In the genomic region with DNA sequence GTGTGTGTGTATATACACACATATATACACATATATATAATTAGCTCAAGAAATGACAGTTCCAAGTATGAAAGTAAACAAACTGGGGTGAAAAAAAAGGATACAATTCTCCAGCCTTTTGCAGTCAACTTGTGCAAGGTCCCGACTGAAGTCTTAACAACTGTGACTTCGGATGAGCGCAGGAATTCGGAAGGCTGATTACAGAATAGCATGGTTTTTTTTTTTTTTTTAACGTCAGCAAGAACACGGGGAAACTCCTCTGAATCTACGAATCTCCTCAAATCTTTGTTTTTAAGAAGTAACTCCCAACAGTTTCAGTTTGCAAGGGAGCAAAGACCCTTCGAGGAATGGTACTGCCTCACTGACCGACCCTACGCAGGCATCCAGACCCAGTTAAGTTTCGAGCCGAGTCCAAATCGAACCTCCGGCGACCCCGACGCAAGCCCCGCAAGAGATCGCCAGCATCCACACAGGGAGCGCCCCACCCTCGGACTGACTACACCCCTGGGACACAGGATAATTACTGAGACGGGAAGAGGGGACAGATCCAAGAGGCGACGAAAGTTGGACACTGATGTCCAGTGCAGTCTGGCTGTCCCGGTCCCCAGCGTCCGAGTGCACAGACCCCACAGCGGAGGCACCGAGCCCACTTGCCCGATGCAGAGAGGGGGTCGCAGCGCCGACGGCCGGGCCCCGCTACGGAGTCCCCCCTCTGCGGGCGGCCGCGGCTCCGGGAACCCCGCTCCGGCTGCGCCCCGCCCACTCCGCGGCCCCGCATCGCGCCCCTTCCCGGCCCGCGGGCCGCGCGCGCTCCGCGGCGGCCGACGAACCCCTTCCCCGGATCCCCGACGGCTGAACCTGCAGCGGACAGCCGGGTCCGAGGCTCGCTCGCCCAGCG, we compare ENCODE assay signal across 8 mouse cellular contexts. TPM values are rescaled to one million over a fixed set of nuclear protein-coding genes. Genes with fewer than 3 reads are reported as not detected.
A peak's percentile ranks its signal among the peaks of the same experiment; 100 is the strongest.
DNase-seq lines count a peak whose midpoint lies in the region; ATAC-seq and TF ChIP-seq lines count a peak whose summit lies in the region.

No protein-coding gene starts in this region.

- H3K27me3 ChIP-seq in lung, embryonic 14.5 days (ENCODE audit: insufficient read depth, low read length), result no peaks in the 10 kb centered on the region

- intact Hi-C loops in left cerebral cortex, postnatal 25 days (cut with DNase I), result loop anchor here (5.0 kb wide), 2 partner anchors 55 to 85 kb away; a partner anchor contains a TSS

- peaks cover 31% of the 10 kb centered on the region for H3K4me1 ChIP-seq in lung, embryonic 14.5 days (ENCODE audit: insufficient read depth)

- peak overlapping the region; percentile 66 for H3K4me2 ChIP-seq in lung, embryonic 14.5 days

- H3K4me3 ChIP-seq in lung, embryonic 14.5 days (ENCODE audit: low read depth, low read length), result peak overlapping the region; percentile 100

- DNase-seq in lung, adult 18-20 months, result peak; percentile 24
- no peak for DNase-seq in lung, postnatal 36 days
- DNase-seq in R1 (ENCODE audit: low read depth, low spot score), result peak; percentile 35
- DNase-seq in induced T-regulatory cell, adult 2 months (ENCODE audit: low read depth), result peak; percentile 50
- peak; percentile 47 for DNase-seq in lung, embryonic 14.5 days
- peak; percentile 31 for DNase-seq in ovary, postnatal 36 days (ENCODE audit: low spot score)
- DNase-seq in left cerebral cortex, postnatal 25 days (ENCODE audit: low spot score in 2 of 2), result no peak

- no peaks in the 10 kb centered on the region for H3K36me3 ChIP-seq in lung, embryonic 14.5 days (ENCODE audit: insufficient read depth)

- H3K9me3 ChIP-seq in lung, embryonic 14.5 days (ENCODE audit: low read depth, low read length), result no peaks in the 10 kb centered on the region

- peak overlapping the region; percentile 92 for H3K27ac ChIP-seq in lung, embryonic 14.5 days (ENCODE audit: low read depth)

- H3K9ac ChIP-seq in lung, embryonic 14.5 days, result peak overlapping the region; percentile 96

- under 1% methylated on average over 69 of the region's 72 CpGs for WGBS in lung, embryonic 14.5 days

- no peak for TF ChIP-seq CTCF in lung, embryonic 14.5 days (IDR thresholded peaks at IDR 0.05; ENCODE audit: low read depth)

- peak; percentile 39 for ATAC-seq in erythroid progenitor cell, adult 5-6 weeks (replicated peaks; ENCODE audit: low FRiP score, poor library complexity, severe bottlenecking)
- peak; percentile 35 for ATAC-seq in lung, embryonic 14.5 days (ENCODE audit: insufficient read depth)

RNA-seq across cellular contexts. Expression of a gene that starts 0.6 kb away (rescaled TPM):
- total RNA-seq in erythroid progenitor cell, adult 5-6 weeks (2015; ENCODE audit: low replicate concordance), result 32.1 and 44.4 TPM in 2 replicates
- total RNA-seq in erythroid progenitor cell, adult 5-6 weeks (2017; ENCODE audit: low replicate concordance), result 15.1 and 25.8 TPM in 2 replicates
- polyA plus RNA-seq in lung, embryonic 14.5 days (2014; fragmentation: Nextera tagmentation; extraction: Ambion mirVana), result 26.4 and 27.8 TPM in 2 replicates
- 10 to 100 TPM; 31.5 to 36.5 TPM for total RNA-seq in left cerebral cortex, postnatal 25 days (2021)

Comparison
In these comparisons a context has a peak if more than half of its experiments do, and no peak if none do; other contexts are left out.
1. DNase-seq: peak in lung, adult 18-20 months (2 of 2), R1 (single experiment), induced T-regulatory cell, adult 2 months (single experiment), lung, embryonic 14.5 days (single experiment) and ovary, postnatal 36 days (single experiment); none in lung, postnatal 36 days (single experiment) and left cerebral cortex, postnatal 25 days (0 of 2).